Comparison of ENCODE assay signal across 13 mouse cellular contexts in genomic region chr9:75002262-75002661, GRCm38 (mm10). TPM values are rescaled to one million over a fixed set of nuclear protein-coding genes. Genes with fewer than 3 reads are reported as not detected.
DNase-seq lines count a peak whose midpoint lies in the region; ATAC-seq and TF ChIP-seq lines count a peak whose summit lies in the region.
"Had no signal": no experiment of that assay in that cellular context is flagged by ENCODE, and none has a peak within 500 bp of the region (broad histone marks: within the 10 kb centered on the region; RNA-seq: fewer than 3 reads in every experiment).

No protein-coding gene starts in this region.

- peaks cover 14% of the 10 kb centered on the region; the same call in 1 of the 2 replicates for H3K36me3 ChIP-seq in limb, embryonic 14.5 days (ENCODE audit: control insufficient read depth, insufficient read depth, low read length)
- no peaks in the 10 kb centered on the region for H3K36me3 ChIP-seq in limb, embryonic 10.5 days
- peaks cover 5% of the 10 kb centered on the region for H3K36me3 ChIP-seq in limb, embryonic 15.5 days

- H3K27ac ChIP-seq in limb, embryonic 14.5 days (replicated peaks; ENCODE audit: low read depth, low read length) = peak overlapping the region; percentile 33; the same call in 1 of the 2 replicates
- H3K27ac ChIP-seq in limb, embryonic 10.5 days = no peak overlapping the region
- H3K27ac ChIP-seq in limb, embryonic 15.5 days = peak overlapping the region; percentile 63
- H3K27ac ChIP-seq: liver, embryonic 15.5 days; macrophage; midbrain, embryonic 13.5 days had no signal

- no peak for TF ChIP-seq POLR2A in limb, embryonic 14.5 days (IDR thresholded peaks at IDR 0.05; ENCODE audit: borderline replicate concordance, extremely low read depth, insufficient read depth, insufficient read length)

- no peak overlapping the region for H3K9ac ChIP-seq in limb, embryonic 14.5 days (ENCODE audit: low read depth, low read length, severe bottlenecking)
- H3K9ac ChIP-seq in limb, embryonic 15.5 days = no peak overlapping the region
- H3K9ac ChIP-seq: liver, embryonic 15.5 days; midbrain, embryonic 13.5 days had no signal

- no peaks in the 10 kb centered on the region; the same call in 1 of the 2 replicates for H3K4me1 ChIP-seq in limb, embryonic 14.5 days (ENCODE audit: control insufficient read depth, insufficient read depth, low read length)
- no peaks in the 10 kb centered on the region for H3K4me1 ChIP-seq in limb, embryonic 10.5 days
- peaks cover 10% of the 10 kb centered on the region; the same call in 1 of the 2 replicates for H3K4me1 ChIP-seq in limb, embryonic 15.5 days
- H3K4me1 ChIP-seq: liver, embryonic 15.5 days; midbrain, embryonic 13.5 days had no signal

- H3K27me3 ChIP-seq in limb, embryonic 14.5 days (ENCODE audit: control insufficient read depth, insufficient read depth, low read length) = no peaks in the 10 kb centered on the region
- H3K27me3 ChIP-seq in limb, embryonic 10.5 days (ENCODE audit: low read depth, poor library complexity, severe bottlenecking) = no peaks in the 10 kb centered on the region
- no peaks in the 10 kb centered on the region for H3K27me3 ChIP-seq in limb, embryonic 15.5 days
- H3K27me3 ChIP-seq: liver, embryonic 15.5 days; midbrain, embryonic 13.5 days had no signal

- H3K9me3 ChIP-seq in limb, embryonic 14.5 days (ENCODE audit: control insufficient read depth, low read length) = no peaks in the 10 kb centered on the region
- no peaks in the 10 kb centered on the region for H3K9me3 ChIP-seq in limb, embryonic 10.5 days (replicated peaks)
- H3K9me3 ChIP-seq in limb, embryonic 15.5 days = no peaks in the 10 kb centered on the region
- H3K9me3 ChIP-seq: liver, embryonic 15.5 days; midbrain, embryonic 13.5 days had no signal

- H3K4me3 ChIP-seq in limb, embryonic 14.5 days (replicated peaks; ENCODE audit: low read length) = no peak overlapping the region
- no peak overlapping the region for H3K4me3 ChIP-seq in limb, embryonic 10.5 days
- H3K4me3 ChIP-seq in limb, embryonic 15.5 days = no peak overlapping the region
- H3K4me3 ChIP-seq: liver, embryonic 15.5 days; midbrain, embryonic 13.5 days had no signal

- no peak overlapping the region for H3K4me2 ChIP-seq in limb, embryonic 14.5 days (replicated peaks; ENCODE audit: low read depth, low read length, severe bottlenecking)
- H3K4me2 ChIP-seq in limb, embryonic 15.5 days = no peak overlapping the region
- H3K4me2 ChIP-seq: liver, embryonic 15.5 days; midbrain, embryonic 13.5 days had no signal

- DNase-seq in heart, adult 11 months = peak; percentile 90
- DNase-seq in heart, adult 9 months (ENCODE audit: low spot score in 2 of 2) = no peak
- peak; percentile 46 for DNase-seq in limb, embryonic 14.5 days (ENCODE audit: low spot score)
- no peak for DNase-seq in limb, embryonic 10.5 days (ENCODE audit: low spot score)
- DNase-seq in adrenal gland, postnatal 14 days = peak; percentile 58
- no peak for DNase-seq in spleen, postnatal 10 days (ENCODE audit: low spot score in 2 of 2)
- no peak for DNase-seq in spleen, adult 18-20 months
- DNase-seq: kidney, adult 2 months; right cerebral cortex, adult 18-20 months had no signal

- ATAC-seq in limb, embryonic 14.5 days (ENCODE audit: low FRiP score, low read depth) = no peak
- peak; percentile 72; the same call in 1 of the 2 replicates for ATAC-seq in limb, embryonic 15.5 days (ENCODE audit: insufficient number of reproducible peaks, low FRiP score, low TSS enrichment, low read depth)
- ATAC-seq: midbrain, embryonic 13.5 days had no signal

- 49% methylated on average over 3 of the region's 3 CpGs for WGBS in limb, embryonic 14.5 days
- 68% methylated on average over 3 of the region's 3 CpGs for WGBS in limb, embryonic 10.5 days
- WGBS in limb, embryonic 15.5 days = 55% methylated on average over 3 of the region's 3 CpGs

RNA-seq across cellular contexts. Expression of gene Arpp19, which starts 35.2 kb away (rescaled TPM):
- 64.5 and 73.2 TPM in 2 replicates for polyA plus RNA-seq in limb, embryonic 14.5 days (2012; rRNA removed)
- 280 and 290 TPM in 2 replicates for polyA plus RNA-seq in limb, embryonic 14.5 days (2014; fragmentation: Nextera tagmentation; extraction: Ambion mirVana)
- polyA plus RNA-seq in limb, embryonic 10.5 days (2016; fragmentation: Nextera tagmentation; extraction: Ambion mirVana) = 364 and 386 TPM in 2 replicates
- 319 and 329 TPM in 2 replicates for total RNA-seq in adrenal gland, postnatal 14 days (2021)
- 255 and 269 TPM in 2 replicates for polyA plus RNA-seq in limb, embryonic 15.5 days (2015; fragmentation: Nextera tagmentation; extraction: Ambion mirVana)

RNA-seq across cellular contexts. Expression of gene Fam214a, which starts 49.6 kb away (rescaled TPM):
- polyA plus RNA-seq in limb, embryonic 14.5 days (2012; rRNA removed) = 9.0 and 9.6 TPM in 2 replicates
- polyA plus RNA-seq in limb, embryonic 14.5 days (2014; fragmentation: Nextera tagmentation; extraction: Ambion mirVana) = 10.7 and 11.9 TPM in 2 replicates
- polyA plus RNA-seq in limb, embryonic 10.5 days (2016; fragmentation: Nextera tagmentation; extraction: Ambion mirVana) = 4.0 and 6.4 TPM in 2 replicates
- total RNA-seq in adrenal gland, postnatal 14 days (2021) = 80.4 and 93.0 TPM in 2 replicates
- polyA plus RNA-seq in limb, embryonic 15.5 days (2015; fragmentation: Nextera tagmentation; extraction: Ambion mirVana) = 11.1 and 11.3 TPM in 2 replicates

Comparison
In these comparisons a context has a peak if more than half of its experiments do, and no peak if none do; other contexts are left out.
1. DNase-seq: peak in heart, adult 11 months (single experiment), limb, embryonic 14.5 days (single experiment) and adrenal gland, postnatal 14 days (single experiment); none in heart, adult 9 months (0 of 2), limb, embryonic 10.5 days (single experiment), spleen, postnatal 10 days (0 of 2) and spleen, adult 18-20 months (0 of 2).